Mouse (Mus musculus): ENCODE results near the gene Ank2.

GRCm38 (mm10) chr3:127387016-127387517, 112.1 kb downstream of the Ank2 start:
- no peak for TF ChIP-seq CTCF (IDR thresholded peaks at IDR 0.05; ENCODE audit: extremely low read depth, insufficient read length, insufficient replicate concordance, low read depth, low read length)
- TF ChIP-seq POLR2A (IDR thresholded peaks at IDR 0.05; ENCODE audit: low read depth, low read length), result no peak

Data from small intestine, adult 2 months (tissue).